Mouse (Mus musculus) frontal cortex, postnatal 14 days (tissue): ENCODE data around the gene Aktip.
A peak's percentile ranks its signal among the peaks of the same experiment; 100 is the strongest.

Experiments
- DNase-seq, 2 experiments: peaks; one replicate each; pipeline ENCODE4 v3.0.0; 2022; ENCODE audit warnings: low spot score in 2 of 2

Aktip gene

DNA sequence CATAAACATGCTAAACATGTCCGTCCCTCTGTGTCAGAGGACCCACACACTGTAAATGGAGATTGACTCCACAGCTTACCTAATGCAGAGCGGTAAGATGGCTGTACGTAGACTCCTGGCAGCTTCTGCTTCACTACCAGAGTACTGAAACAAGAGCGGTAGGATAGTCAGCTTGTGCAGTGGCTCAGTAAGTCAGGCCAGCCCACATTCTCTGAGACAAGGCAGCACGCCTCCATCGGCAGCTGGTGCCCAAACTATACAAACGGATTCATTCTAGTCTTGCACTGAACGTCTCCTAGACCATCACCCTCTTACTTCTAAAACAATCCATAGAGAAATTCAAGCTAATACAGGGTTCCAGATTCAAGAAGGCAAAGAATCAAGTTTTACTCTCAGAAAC is 73.0 kb downstream of the Aktip start:
- DNase-seq: no peak

DNA sequence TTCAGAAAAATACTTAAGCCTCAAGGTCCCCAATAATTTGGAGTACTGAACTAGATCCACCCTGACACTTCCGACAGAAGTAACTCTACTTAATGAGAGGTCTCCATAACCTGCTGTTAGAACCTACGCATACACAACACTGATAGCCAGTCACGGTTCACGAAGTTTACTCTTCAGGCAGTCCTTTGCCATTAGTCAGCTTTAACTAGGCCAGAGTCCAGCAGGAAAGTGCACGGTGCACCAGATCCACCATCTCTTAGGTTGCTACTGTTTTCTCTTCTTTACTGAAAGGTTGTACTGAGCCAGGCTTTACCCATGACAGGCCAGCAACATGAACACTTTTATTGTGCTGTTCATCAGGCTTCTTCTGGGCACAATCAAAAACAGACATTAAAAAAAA is 75.5 kb downstream of the Aktip start:
- DNase-seq: no peak

- no peak for DNase-seq
Measured at GRCm38 (mm10) chr8:91118131-91118530, 81.6 kb downstream of the Aktip start.

- no peak for DNase-seq
Measured at GRCm38 (mm10) chr8:91117537-91117936, 82.2 kb downstream of the Aktip start.

DNA sequence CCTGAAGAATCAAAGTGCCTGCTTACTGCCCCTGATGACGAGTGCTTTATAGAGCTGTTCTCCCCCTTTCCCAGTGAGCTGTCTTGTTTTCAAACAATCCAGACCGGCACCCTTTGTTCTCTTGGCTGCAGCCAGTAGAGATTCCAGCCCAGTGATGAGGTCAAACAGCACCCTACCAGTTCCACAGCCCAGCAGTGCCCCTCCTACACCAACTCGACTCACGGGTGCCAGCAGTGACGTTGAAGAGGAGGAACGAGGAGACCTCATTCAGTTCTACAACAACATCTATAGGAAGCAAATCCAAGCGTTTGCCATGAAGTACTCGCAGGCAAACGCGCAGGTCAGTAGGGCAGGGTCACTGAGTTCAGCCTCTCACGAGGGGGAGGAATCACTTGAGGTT is 84.9 kb downstream of the Aktip start:
- no peak for DNase-seq

DNA sequence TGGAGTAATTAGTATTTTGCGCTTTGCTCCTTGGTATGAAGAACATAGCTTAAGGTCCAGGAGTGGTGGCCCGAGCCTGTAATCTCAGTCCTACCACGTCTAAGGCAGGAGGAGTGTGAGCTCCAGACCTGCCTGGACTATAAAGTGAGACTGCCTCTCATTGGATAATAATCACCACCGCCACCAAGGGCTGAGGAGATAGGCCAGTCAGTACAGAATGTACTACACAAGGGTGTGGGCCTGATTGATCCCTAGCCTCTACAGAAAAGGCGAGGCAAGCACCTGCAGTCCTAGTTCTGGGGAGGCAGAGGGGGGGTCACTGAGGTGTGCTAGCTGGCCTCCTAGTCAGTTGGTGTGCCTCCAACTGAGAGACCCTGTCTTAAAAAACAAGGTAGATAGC is 85.3 kb downstream of the Aktip start:
- no peak for DNase-seq

DNA sequence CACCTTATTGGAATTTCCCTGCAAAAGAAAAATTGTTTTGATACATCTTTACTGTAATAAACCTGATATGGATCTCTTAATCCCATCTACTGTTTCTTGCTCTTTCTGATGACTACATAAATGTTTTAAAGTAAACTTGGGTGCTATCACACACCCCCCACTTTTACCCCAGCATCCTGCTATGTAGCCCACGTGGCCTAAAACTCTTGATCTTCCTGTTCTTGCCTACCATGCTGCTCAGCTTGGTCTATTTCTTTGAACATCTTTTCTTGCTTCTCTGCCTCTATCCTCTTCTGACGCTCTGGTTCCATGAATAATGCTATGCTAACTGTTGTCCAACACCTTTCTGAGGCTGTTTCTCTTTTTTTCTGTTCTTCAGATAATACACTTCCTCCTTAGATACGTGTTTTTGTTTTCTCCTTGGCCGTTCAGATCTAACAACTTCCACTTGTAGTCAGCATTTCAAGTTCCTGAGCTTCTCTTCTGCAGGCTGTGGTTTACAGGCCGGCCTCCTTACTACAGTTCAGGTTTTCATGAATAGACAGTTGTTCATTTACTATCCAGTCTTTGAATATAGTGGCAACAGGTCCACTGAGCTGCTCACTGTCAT is 87.8 kb downstream of the Aktip start:
- DNase-seq: no peak

GRCm38 (mm10) chr8:91106271-91106670 is 93.5 kb downstream of the Aktip start:
- no peak for DNase-seq

- no peak for DNase-seq
Measured at GRCm38 (mm10) chr8:91098106-91098505, 101.7 kb downstream of the Aktip start.

GRCm38 (mm10) chr8:91094135-91094534 is 105.6 kb downstream of the Aktip start:
- no peak for DNase-seq

DNA sequence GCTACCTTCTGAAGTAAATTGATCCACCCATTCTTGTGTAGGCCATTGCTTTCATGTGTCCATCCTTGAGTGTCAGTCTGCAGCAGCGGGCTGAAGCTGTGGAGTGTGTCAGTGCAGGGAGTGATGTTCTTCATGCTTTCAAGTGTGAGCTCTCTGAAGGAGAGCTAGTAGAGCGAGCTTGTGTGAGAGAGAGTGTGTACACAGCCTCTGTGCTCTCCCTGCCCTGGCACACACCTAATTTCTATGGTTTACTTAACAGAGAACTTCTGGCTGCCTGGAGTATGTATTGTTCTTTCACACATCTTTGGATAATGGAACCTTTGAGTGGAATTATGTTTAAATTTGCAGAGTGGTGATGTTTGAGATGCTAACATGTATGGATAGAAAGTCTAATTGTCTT is 110.2 kb downstream of the Aktip start:
- no peak for DNase-seq

DNA sequence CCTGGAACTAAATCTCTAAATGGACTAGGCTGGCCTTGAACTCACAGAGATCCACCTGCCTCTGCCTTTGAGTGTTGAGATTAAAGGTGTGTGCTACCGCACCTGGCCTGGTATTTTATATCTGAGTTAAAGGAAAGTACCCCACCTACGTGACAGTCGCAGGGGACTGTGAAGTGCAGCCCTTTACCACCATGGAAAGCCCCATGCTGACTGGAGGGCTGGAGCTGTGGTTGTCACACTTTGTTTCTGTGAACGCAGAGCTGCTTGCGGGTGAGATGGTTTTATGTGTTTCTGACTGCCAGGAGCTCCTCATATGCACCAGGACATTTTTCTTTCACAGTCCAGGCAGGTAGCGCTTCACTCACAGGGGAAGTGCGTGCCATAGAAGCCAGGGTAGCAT is 111.3 kb downstream of the Aktip start:
- no peak for DNase-seq

DNA sequence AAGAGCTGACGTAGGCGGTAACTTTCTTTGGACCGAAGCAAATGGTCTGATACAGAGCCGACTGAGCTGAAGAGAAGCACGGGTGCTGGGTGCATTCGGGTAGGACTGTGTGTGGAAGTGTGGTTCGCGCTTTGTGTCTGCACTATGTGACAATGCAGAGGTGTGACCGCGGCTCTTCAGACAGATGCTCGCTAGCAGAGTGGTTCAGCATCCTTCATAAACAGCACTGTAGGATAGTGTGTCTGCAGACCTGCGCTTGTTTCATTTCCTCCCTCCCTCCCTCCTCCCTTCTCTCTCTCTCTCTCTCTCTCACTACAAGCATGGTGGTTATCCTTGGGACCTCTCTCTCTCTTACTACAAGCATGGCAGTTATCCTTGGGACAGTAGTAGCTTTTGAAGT is 117.3 kb downstream of the Aktip start:
- no peak for DNase-seq

DNA sequence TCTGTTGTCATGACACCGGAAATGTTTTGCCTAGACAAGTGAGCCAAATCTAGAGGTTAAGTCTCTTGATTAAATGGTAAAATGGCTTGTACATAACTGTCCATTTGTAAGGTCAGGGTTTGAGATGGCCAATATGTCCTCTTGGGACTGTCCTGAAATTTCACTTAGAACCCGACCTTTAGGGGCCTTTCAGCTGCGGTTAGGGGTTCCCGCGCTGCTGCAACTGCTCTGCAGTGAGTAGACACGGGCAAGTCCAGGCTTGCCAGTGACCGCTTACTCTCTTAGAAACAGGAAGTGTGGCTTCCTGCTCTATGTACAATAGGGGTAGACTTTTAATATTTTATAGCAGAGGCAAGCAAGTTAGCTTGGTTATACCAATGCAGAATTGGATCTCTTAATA is 117.9 kb downstream of the Aktip start:
- DNase-seq: no peak

GRCm38 (mm10) chr8:91079678-91080077 is 120.1 kb downstream of the Aktip start:
- no peak for DNase-seq

GRCm38 (mm10) chr8:91077077-91077867 is 122.5 kb downstream of the Aktip start:
- DNase-seq: no peak

DNA sequence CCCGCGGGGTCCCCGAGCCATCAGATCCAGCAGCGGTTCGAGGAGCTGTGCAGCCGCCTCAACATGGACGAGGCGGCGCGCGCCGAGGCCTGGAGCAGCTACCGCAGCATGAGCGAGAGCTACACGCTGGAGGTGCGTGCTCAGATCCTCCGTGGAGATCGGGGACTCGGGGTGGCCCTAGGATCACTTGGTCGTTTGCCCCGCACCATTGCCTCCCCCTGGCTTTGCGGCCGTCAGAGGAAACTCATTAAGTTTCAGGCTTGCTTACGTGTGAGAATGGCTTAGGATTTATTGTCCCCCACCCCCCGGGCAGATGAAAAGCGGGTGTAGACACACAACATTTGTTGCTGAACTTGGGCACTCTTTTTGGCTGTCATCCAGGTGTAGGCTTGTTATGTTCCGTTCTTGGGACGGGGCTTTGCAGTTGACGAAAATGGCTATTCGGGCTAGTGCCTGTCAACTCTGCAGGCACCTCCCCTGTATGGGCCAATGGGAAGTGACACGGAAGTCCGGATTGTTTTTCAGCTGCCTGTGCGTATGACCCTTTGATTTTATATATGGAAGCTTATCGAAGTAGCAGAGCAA is 129.4 kb downstream of the Aktip start:
- DNase-seq: peak; percentile 49 to 57

- peak; percentile 90 to 92 for DNase-seq
Measured at GRCm38 (mm10) chr8:91069834-91070233, 129.9 kb downstream of the Aktip start, which contains the start of gene Rbl2. Rbl2 (plus strand) TSS chr8:91070057.

- DNase-seq: no peak
Measured at GRCm38 (mm10) chr8:91069407-91069806, 130.4 kb downstream of the Aktip start.

- no peak for DNase-seq
Measured at GRCm38 (mm10) chr8:91065179-91065578, 134.6 kb downstream of the Aktip start.
